22 mouse cellular contexts compared by ENCODE assay signal in the genomic region with DNA sequence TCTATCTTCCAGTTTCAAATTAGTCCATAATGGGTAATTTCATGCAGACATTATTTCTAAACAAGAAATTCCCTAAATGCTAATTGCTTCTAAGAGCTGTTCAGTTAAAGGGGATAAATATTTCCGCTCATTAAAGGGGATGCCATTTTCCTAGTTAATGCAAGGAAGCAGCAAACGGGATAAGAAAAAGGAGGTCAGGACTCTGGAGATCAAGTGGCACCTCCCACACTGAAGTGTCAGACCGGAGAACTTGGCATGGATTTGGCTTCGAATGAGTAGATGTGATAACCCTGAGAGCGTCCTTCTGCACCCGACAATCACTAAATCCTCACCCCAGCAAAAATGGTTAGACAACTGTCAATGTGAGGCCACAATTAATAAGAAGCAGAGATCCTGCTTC.
"Had no signal": no experiment of that assay in that cellular context is flagged by ENCODE, and none has a peak within 500 bp of the region (broad histone marks: within the 10 kb centered on the region; RNA-seq: fewer than 3 reads in every experiment).

No protein-coding gene starts in this region.

- ATAC-seq: inflammation-experienced regulatory T-cells, adult 6 months; intestine, embryonic 16.5 days; lung, postnatal 0 days had no signal

- DNase-seq: kidney, adult 18-20 months; kidney, postnatal 25 days; left cerebral cortex, postnatal 4 days; liver, embryonic 13.5 days; lung, embryonic 14.5 days; right cerebral cortex, adult 18-20 months; right cerebral cortex, postnatal 14 days; right cerebral cortex, postnatal 4 days; thymus, adult 2 months; thymus, postnatal 14 days; thymus, postnatal 4 days had no signal

- H3K27ac ChIP-seq: kidney, postnatal 0 days; limb, embryonic 12.5 days; limb, embryonic 15.5 days; liver, embryonic 13.5 days; midbrain, embryonic 10.5 days; neural tube, embryonic 13.5 days; stomach, postnatal 0 days had no signal

- H3K27me3 ChIP-seq: limb, embryonic 12.5 days; limb, embryonic 15.5 days; liver, embryonic 13.5 days; megakaryocyte, embryonic 14.5 days; neural tube, embryonic 13.5 days had no signal

- H3K36me3 ChIP-seq: limb, embryonic 12.5 days; limb, embryonic 15.5 days; liver, embryonic 13.5 days; midbrain, embryonic 10.5 days; neural tube, embryonic 13.5 days had no signal

- H3K4me1 ChIP-seq: limb, embryonic 12.5 days; limb, embryonic 15.5 days; liver, embryonic 13.5 days; megakaryocyte, embryonic 14.5 days had no signal

- H3K9me3 ChIP-seq: limb, embryonic 12.5 days; limb, embryonic 15.5 days; liver, embryonic 13.5 days; midbrain, embryonic 10.5 days; neural tube, embryonic 13.5 days had no signal

- H3K4me3 ChIP-seq: limb, embryonic 12.5 days; limb, embryonic 15.5 days; liver, embryonic 13.5 days; megakaryocyte, embryonic 14.5 days; midbrain, embryonic 10.5 days; myocyte; neural tube, embryonic 13.5 days had no signal

- H3K4me2 ChIP-seq: limb, embryonic 12.5 days; limb, embryonic 15.5 days; liver, embryonic 13.5 days; lung, embryonic 14.5 days; neural tube, embryonic 13.5 days had no signal

- H3K9ac ChIP-seq: limb, embryonic 12.5 days; limb, embryonic 15.5 days; liver, embryonic 13.5 days; lung, embryonic 14.5 days; neural tube, embryonic 13.5 days had no signal
